Mouse (Mus musculus): ENCODE data around the gene Atxn1.

- TF ChIP-seq CTCF (IDR thresholded peaks at IDR 0.05; ENCODE audit: insufficient read depth, low read length) (no peak), POLR2A (IDR thresholded peaks at IDR 0.05; ENCODE audit: borderline replicate concordance, extremely low read depth, low read depth, low read length) (no peak)
These were observed 440.5 kb downstream of the Atxn1 start for GRCm38 (mm10) chr13:45524305-45524704.

All from lung, adult 2 months (tissue).